Mouse (Mus musculus) stomach, embryonic 16.5 days (tissue): ENCODE results near the gene Adam33. TPM values are rescaled to one million over a fixed set of nuclear protein-coding genes. Genes with fewer than 3 reads are reported as not detected.
A peak's percentile ranks its signal among the peaks of the same experiment; 100 is the strongest.
"Not testable (repeated sequence)": the region's sequence is repeated elsewhere in the genome, so short reads cannot be mapped to it uniquely, and the experiment has no call there.

Source experiments
- ATAC-seq: fragments of 200-750 bp; cut with Nextera tagmentation; 2 replicates; pipeline ENCODE4 v1.8.0; 2017; ENCODE audit warnings: moderate number of reproducible peaks, moderate TSS enrichment; ENCODE audit not compliant: insufficient read depth, low FRiP score
- H3K27ac ChIP-seq: fragments of 300-500 bp; sonication (generic); 2 replicates; pipeline ENCODE4 v1.5.1; 2014; ENCODE audit warnings: low read length
- H3K27me3 ChIP-seq: fragments of 300-500 bp; sonication (generic); 2 replicates; pipeline ENCODE4 v1.6.1; 2014; ENCODE audit warnings: low read length, control low read depth, mixed read lengths; ENCODE audit not compliant: control insufficient read depth, insufficient read depth
- H3K36me3 ChIP-seq: fragments of 300-500 bp; sonication (generic); 2 replicates; pipeline ENCODE4 v1.6.1; 2014; ENCODE audit warnings: low read length; ENCODE audit not compliant: control insufficient read depth, insufficient read depth
- H3K4me1 ChIP-seq: fragments of 300-500 bp; sonication (generic); 2 replicates; pipeline ENCODE4 v1.6.1; 2014; ENCODE audit warnings: low read length, control low read depth, mixed read lengths; ENCODE audit not compliant: control insufficient read depth, insufficient read depth
- H3K4me2 ChIP-seq: fragments of 300-500 bp; sonication (generic); 2 replicates; pipeline ENCODE4 v1.6.1; 2014; ENCODE audit warnings: low read depth, low read length, mixed read lengths
- H3K4me3 ChIP-seq: fragments of 300-500 bp; sonication (generic); replicated peaks from 2 replicates; pipeline ENCODE4 v1.5.1; 2014; ENCODE audit warnings: mild to moderate bottlenecking, low read length
- H3K9ac ChIP-seq: fragments of 300-500 bp; sonication (generic); 2 replicates; pipeline ENCODE4 v1.6.1; 2014; ENCODE audit warnings: low read length
- H3K9me3 ChIP-seq: fragments of 300-500 bp; sonication (generic); replicated peaks from 2 replicates; pipeline ENCODE4 v1.6.1; 2016; ENCODE audit warnings: low read length, control low read depth; ENCODE audit not compliant: control insufficient read depth
- WGBS: fragments of 180-500 bp; shearing (Covaris S2); extraction: QIAGEN DNeasy Blood & Tissue Kit; methylation state at CpG from one replicate; pipeline ENCODE4 v1.1.7; 2014; 5-methylcytosine and 5-hydroxymethylcytosine counted together
- polyA plus RNA-seq: library from polyadenylated mRNA; unstranded; fragments of >200 nt; fragmentation: Nextera tagmentation; extraction: Ambion mirVana; gene quantifications from 2 replicates; pipeline ENCODE4 v1.2.1, GENCODE M21; 2015

Adam33 gene
- 14.2 and 15.5 TPM in 2 replicates for polyA plus RNA-seq

- Histone ChIP-seq H3K27ac (no peak within 1 kb of the TSS), H3K4me2 (peak within 1 kb of the TSS; percentile 61), H3K27me3 (0 out of 2 replicates have a peak, but pooled peaks cover 4% of the 10 kb centered on the region), H3K36me3 (no peaks in the 10 kb centered on the region), H3K9ac (peak within 1 kb of the TSS; percentile 64), H3K9me3 (no peaks in the 10 kb centered on the region), H3K4me1 (peaks cover 22% of the 10 kb centered on the region), H3K4me3 (peak within 1 kb of the TSS; percentile 36)
- ATAC-seq: peak; percentile 45; the same call in 1 of the 2 replicates
- 4% methylated on average over 26 of the region's 27 CpGs for whole genome bisulfite sequencing
These were observed at the start of gene Adam33 for GRCm38 (mm10) chr2:131063404-131063864. Adam33 (minus strand) TSS chr2:131063814.

GRCm38 (mm10) chr2:131105989-131106388, 42.4 kb upstream of the Adam33 start:
- H3K4me1 ChIP-seq: no peaks in the 10 kb centered on the region
- H3K36me3 ChIP-seq: no peaks in the 10 kb centered on the region
- H3K9me3 ChIP-seq: no peaks in the 10 kb centered on the region
- 79% methylated on average over 5 of the region's 5 CpGs for WGBS
- H3K27ac ChIP-seq: no peak overlapping the region
- H3K27me3 ChIP-seq: no peaks in the 10 kb centered on the region
- H3K4me2 ChIP-seq: no peak overlapping the region
- no peak for ATAC-seq
- no peak overlapping the region for H3K9ac ChIP-seq
- H3K4me3 ChIP-seq: no peak overlapping the region

- H3K4me3 ChIP-seq, H3K9me3 ChIP-seq, H3K27ac ChIP-seq, H3K27me3 ChIP-seq, H3K9ac ChIP-seq, H3K4me2 ChIP-seq, H3K4me1 ChIP-seq, ATAC-seq, H3K36me3 ChIP-seq: not testable (repeated sequence)
- WGBS: 66% methylated on average over 4 of the region's 4 CpGs
These were observed 41.4 kb upstream of the Adam33 start for GRCm38 (mm10) chr2:131105061-131105460.

- Histone ChIP-seq H3K27me3 (no peaks in the 10 kb centered on the region), H3K9me3 (no peaks in the 10 kb centered on the region), H3K36me3 (no peaks in the 10 kb centered on the region), H3K4me3 (no peak overlapping the region), H3K4me1 (no peaks in the 10 kb centered on the region), H3K27ac (no peak overlapping the region), H3K9ac (no peak overlapping the region), H3K4me2 (no peak overlapping the region)
- peak; percentile 64; the same call in 1 of the 2 replicates for ATAC-seq
- 79% methylated on average over 4 of the region's 4 CpGs for WGBS
These were observed 40.4 kb upstream of the Adam33 start for GRCm38 (mm10) chr2:131104021-131104420.

- Histone ChIP-seq H3K27me3 (no peaks in the 10 kb centered on the region), H3K4me2 (no peak overlapping the region), H3K9me3 (no peaks in the 10 kb centered on the region), H3K27ac (no peak overlapping the region), H3K9ac (no peak overlapping the region), H3K36me3 (no peaks in the 10 kb centered on the region), H3K4me1 (no peaks in the 10 kb centered on the region; the same call in none of the 2 replicates), H3K4me3 (no peak overlapping the region)
- WGBS: 52% methylated on average over 3 of the region's 3 CpGs
- no peak for ATAC-seq
These were observed 37.9 kb upstream of the Adam33 start for GRCm38 (mm10) chr2:131101530-131101929.

GRCm38 (mm10) chr2:131097087-131097486, 33.5 kb upstream of the Adam33 start:
- H3K9ac ChIP-seq: no peak overlapping the region
- no peaks in the 10 kb centered on the region for H3K36me3 ChIP-seq
- H3K4me2 ChIP-seq: peak overlapping the region; percentile 44
- WGBS: 70% methylated on average over 4 of the region's 4 CpGs
- H3K9me3 ChIP-seq: no peaks in the 10 kb centered on the region
- H3K4me1 ChIP-seq: peaks cover 9% of the 10 kb centered on the region
- H3K27me3 ChIP-seq: no peaks in the 10 kb centered on the region
- peak overlapping the region; percentile 94 for H3K27ac ChIP-seq
- ATAC-seq: no peak
- H3K4me3 ChIP-seq: no peak overlapping the region

- Histone ChIP-seq H3K9ac (peak overlapping the region; percentile 54), H3K4me1 (peaks cover 9% of the 10 kb centered on the region), H3K27ac (peak overlapping the region; percentile 94), H3K4me2 (peak overlapping the region; percentile 44), H3K36me3 (no peaks in the 10 kb centered on the region), H3K27me3 (no peaks in the 10 kb centered on the region), H3K4me3 (peak overlapping the region; percentile 15), H3K9me3 (no peaks in the 10 kb centered on the region)
- peak; percentile 91 for ATAC-seq
- 5% methylated on average over 9 of the region's 9 CpGs for WGBS
These were observed 32.6 kb upstream of the Adam33 start for GRCm38 (mm10) chr2:131096101-131096795.

GRCm38 (mm10) chr2:131094823-131095222, 31.2 kb upstream of the Adam33 start:
- no peak overlapping the region for H3K4me2 ChIP-seq
- peaks cover 9% of the 10 kb centered on the region for H3K4me1 ChIP-seq
- H3K9me3 ChIP-seq: no peaks in the 10 kb centered on the region
- no peak overlapping the region for H3K9ac ChIP-seq
- ATAC-seq: 0 out of 2 replicates have a peak, but pooled peaks have one; percentile 45
- no peaks in the 10 kb centered on the region for H3K36me3 ChIP-seq
- H3K4me3 ChIP-seq: no peak overlapping the region
- whole genome bisulfite sequencing: 0% methylated on average over 1 of the region's 1 CpGs
- H3K27ac ChIP-seq: no peak overlapping the region
- no peaks in the 10 kb centered on the region for H3K27me3 ChIP-seq

GRCm38 (mm10) chr2:131093577-131093976, 30.0 kb upstream of the Adam33 start:
- H3K4me3 ChIP-seq: no peak overlapping the region
- no peak overlapping the region for H3K9ac ChIP-seq
- no peak for ATAC-seq
- no peaks in the 10 kb centered on the region for H3K9me3 ChIP-seq
- WGBS: 86% methylated on average over 5 of the region's 5 CpGs
- no peaks in the 10 kb centered on the region for H3K36me3 ChIP-seq
- H3K4me1 ChIP-seq: peaks cover 9% of the 10 kb centered on the region
- no peaks in the 10 kb centered on the region for H3K27me3 ChIP-seq
- H3K4me2 ChIP-seq: no peak overlapping the region
- H3K27ac ChIP-seq: no peak overlapping the region
